Mouse (Mus musculus) urinary bladder, postnatal 4 days (tissue): ENCODE results near the gene Tnfsf10.
"Not testable (repeated sequence)": the region's sequence is repeated elsewhere in the genome, so short reads cannot be mapped to it uniquely, and the experiment has no call there.

Source experiments
- DNase-seq, 2 experiments: peaks; one replicate each; pipeline ENCODE4 v3.0.0; 2021 to 2022; ENCODE audit warnings: low spot score in 2 of 2

Tnfsf10 gene

DNA sequence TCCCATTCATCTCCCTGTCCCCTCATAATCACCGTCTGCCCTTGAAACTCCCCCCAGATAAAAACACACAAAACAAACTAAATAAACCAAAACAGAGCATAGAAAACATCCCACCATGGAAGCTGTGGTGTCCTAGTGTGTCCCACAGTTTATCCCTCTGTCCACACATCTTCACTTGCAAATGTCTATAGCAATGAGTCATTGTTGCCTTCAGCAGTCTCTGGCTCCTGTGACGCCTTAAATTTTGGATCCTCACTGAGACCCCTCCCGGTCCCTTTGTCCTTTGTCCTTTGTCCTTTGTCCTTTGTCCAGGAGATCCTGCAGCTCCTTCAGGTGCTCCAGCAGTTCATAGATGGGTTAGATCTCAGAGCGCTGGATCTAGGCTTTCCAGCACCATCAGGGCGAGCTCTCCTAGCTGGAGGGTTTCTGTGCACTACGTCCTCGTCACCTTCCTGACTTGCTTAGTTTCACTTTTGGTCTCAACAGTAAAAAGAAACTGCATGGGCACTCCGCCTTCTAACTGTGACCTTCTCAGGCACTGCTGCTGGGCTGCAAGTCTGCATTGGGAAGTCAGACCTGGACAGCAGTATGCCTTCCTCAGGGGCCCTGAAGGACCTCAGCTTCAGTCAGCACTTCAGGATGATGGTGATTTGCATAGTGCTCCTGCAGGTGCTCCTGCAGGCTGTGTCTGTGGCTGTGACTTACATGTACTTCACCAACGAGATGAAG is at the start of gene Tnfsf10:
Gene Tnfsf10 (plus strand): TSS at position 470 of the 729 bp plus-strand sequence.
- no peak for DNase-seq

DNA sequence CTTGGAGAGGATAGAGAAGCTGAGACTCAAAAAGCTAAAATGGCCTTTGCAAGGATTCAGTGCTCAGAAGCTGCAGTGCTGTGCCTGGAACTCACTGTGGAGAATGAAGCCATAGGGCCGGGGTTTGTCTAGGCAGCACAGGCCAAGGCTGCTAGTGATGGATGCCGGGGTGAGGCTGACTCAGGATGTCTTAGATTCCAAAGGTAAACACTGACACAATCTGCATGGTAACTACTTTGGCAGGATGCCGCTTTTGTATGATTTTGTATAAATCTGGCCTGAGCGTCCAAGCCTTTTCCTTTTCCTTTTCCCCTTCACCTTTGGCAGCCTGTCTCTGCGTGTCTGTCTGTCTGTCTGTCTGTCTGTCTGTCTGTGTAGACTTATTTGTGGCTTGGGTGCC is 49.5 kb upstream of the Tnfsf10 start:
- no peak for DNase-seq

DNA sequence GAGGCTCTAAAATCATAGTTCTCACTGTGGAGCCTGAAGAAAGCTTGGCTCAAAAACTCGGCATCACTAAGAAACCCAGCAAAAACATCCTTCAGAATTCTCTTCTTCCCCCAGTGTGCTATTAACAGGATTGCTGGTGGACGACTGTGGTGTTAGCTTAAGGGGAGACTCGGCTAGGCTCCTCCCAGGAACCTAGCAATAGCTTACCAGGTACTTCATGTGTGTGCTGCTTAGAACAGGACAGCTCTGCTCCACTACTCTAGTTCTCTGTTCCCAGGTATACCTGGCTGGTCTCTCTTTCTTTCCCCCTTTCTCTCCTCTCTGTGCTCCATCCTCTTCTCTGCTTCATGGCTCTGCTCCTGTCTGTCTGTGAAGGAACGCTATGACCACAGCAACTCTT is 48.9 kb upstream of the Tnfsf10 start:
- DNase-seq, result no peak

- no peak for DNase-seq
Observed at GRCm38 (mm10) chr3:27269151-27269550, 47.7 kb upstream of the Tnfsf10 start.

GRCm38 (mm10) chr3:27270160-27270962 is 46.5 kb upstream of the Tnfsf10 start:
- DNase-seq, result no peak

DNA sequence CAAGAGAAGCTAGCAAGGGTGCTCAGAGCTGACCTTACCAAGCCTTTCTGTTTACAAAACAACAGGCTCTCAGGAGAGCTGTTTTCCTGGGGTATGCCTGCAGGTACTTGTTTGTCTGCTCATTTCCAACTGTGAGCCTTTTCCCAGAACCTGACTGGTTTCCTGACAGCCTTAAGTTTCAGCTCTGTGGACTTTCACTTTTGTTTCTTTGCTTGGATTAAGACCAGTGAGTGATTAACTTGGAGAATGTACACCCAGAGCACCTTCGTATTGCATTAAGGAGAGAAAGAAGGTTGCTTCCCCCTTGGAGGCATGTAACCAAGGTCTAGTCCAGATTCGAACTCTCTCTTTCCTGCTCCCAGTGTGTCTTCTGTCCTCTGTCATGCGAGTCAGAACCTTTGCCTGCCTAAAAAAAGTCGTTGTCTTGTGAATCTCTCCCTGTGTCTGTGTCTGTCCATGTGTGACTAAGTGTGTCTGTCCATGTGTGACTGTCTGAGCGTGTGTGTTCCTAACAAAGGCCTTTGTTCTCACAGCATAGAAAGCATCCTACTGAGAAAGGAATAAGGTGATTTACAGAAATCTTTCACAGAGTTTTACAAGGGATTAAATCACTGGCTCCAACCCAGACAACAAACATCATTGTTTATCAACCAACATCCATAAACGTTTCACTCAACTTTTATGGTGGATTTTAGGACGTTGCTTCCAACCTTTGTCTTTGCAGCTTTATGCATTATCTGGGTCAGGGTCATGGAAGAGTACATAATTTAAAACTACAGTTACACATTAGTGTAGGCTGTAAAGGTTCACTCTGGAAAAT is 43.7 kb upstream of the Tnfsf10 start:
- no peak for DNase-seq

- not testable (repeated sequence) for DNase-seq
Observed at GRCm38 (mm10) chr3:27279286-27279925, 37.4 kb upstream of the Tnfsf10 start.

GRCm38 (mm10) chr3:27280280-27280749 is 36.5 kb upstream of the Tnfsf10 start:
- no peak for DNase-seq

DNA sequence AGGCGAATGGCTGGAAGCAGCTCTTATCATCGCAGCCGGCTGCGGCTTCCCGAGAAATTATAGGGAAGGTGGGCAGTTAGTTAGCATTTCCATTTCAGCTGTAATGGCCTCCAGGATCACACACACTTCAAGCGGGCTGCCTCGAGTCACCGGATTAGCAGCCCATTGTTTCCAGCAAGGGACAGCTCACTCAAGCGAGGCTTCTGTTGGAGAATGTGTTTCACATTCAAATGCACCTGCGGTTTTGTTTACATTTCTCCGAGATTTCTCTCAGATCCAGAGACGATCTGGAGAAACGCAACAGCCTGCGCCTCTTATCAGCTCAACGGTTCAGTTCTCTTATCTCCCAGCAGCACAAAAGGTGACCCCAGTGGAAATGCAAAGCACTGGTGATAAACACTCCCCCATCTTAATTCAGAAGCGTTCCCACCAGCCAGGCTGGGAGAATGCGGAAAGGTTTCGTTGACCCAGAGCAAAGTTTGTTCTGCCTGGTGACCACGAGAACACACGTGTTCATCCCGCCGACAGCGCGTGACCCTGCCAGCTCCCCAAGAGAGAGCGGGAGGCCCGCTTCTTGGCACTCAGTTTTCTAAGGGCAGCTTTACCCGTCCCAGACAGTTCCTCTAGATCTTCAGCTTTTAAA is 33.6 kb upstream of the Tnfsf10 start:
- DNase-seq, result no peak

GRCm38 (mm10) chr3:27283796-27284195 is 33.0 kb upstream of the Tnfsf10 start:
- no peak for DNase-seq

DNA sequence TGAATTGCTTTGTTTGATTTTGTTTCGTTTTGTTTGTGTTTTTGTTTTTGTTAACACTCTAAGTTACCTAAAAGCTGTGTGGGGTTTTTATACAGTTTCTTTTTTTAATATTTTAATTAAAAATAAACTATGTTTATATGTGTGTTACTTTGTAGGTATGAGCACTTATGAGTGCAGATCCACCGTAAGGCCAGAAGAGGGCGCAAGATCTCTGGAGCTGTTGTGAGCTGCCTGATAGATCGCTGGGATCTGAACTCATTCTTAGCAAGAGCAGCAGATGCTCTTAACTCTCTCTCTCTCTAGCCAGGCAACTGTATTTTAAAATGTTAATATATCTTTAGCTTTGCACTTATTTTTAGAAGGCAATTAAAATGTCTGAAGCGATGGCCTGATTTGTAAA is 32.6 kb upstream of the Tnfsf10 start:
- no peak for DNase-seq

DNA sequence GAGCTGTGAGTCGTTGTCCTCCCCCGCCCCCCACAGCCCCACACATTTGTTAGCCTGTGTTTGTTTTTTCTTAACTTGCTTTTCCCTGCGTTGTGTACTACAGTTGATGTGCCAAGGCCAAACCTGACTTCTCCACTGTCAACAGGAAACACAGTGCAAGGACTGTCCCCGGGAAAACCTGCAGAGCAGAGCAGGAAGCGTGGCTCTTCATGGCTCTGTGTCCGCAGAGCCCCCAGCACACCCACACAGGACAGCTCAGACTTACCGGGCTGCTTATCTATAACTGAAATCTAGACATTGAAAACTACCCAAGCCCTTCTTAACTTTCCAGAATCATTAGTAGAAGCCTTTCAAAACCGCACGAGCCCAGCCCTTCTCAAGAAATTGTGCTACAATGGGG is 31.8 kb upstream of the Tnfsf10 start:
- no peak for DNase-seq

DNA sequence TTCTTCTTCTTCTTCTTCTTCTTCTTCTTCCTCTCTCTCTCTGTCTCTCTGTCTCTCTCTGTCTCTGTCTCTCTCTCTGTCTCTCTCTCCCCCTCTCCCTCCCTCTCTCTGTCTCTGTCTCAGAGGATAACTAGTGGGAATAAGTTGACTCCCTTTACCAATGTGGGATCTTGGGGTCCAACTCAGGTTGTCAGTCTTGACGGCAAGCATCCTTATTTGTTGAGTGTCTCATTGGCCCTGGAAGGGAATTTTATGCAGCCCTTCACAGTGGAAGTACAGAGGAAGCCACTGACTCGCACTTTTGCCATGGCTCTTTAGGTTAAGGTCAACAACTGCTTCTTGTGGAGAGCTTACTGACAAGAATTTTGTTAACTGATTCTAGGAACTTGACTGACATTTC is 28.5 kb upstream of the Tnfsf10 start:
- no peak for DNase-seq

DNA sequence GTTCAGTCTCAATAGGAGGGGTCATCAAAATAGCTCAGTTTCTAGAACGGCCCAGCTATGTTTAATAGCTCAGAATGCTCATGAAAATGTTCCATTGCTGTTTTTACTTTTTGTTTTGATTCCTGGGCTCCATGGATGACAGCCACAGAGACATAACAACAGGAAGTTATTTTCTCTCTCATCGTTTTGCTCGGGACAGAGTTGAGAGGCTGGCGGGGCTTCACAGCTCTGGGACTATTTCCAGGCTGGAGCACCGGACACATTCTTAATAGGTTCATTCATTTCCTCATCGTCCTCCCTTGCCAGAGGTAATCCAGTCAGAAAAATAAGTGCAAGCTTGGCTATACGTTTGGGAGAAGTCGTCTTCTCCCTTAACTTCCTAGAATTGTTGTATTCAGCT is 27.9 kb upstream of the Tnfsf10 start:
- DNase-seq, result no peak

DNA sequence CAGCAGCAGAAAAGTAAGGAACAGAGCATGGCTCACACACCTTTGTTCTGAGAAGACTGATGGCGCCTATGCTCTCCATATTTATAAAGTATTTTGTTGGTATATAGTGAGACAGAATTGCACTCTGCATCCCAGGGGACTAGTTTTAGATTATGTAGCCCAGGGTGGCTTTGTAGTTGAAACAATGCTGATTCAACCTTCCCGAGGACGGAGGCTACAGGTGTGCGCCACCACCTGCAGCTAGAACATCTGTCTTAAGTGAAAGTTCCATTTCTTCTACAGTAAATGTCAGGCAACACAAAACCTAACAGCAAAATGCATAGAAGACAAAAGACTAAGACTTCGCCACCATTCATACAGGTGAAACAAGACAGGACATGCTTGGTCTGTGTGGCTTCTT is 26.5 kb upstream of the Tnfsf10 start:
- DNase-seq, result no peak

DNA sequence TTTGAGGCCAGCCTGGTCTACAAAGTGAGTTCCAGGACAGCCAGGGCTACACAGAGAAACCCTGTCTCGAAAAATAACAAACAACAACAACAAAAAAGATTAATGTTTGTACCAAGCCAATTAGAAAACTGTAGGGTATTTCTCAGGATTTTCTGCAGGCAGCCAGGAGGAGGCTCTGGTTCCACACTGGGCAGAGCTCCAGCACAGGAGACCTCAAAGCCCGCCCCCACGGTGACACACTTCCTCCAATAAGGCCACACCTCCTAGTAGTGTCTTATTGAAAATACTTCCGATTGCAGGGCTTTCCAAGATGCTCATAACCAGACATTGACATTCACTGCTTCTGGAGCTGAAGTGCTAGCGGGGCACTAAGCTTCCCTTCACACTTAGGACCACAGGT is 25.9 kb upstream of the Tnfsf10 start:
- DNase-seq, result not testable (repeated sequence)

DNA sequence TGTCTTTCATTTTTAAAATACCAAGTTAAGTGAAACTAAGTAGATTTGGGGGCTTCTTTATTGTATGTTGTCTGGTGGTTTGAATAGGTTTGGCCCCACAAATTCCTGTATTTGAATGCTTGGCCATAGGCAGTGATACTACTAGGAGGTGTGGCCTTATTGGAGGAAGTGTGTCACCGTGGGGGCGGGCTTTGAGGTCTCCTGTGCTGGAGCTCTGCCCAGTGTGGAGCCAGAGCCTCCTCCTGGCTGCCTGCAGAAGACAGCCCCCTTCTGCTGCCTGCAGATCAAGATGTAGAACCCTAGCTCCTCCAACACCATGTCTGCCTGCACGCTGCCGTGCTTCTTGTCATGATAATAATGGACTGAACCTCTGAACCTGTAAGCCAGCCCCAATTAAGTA is 25.4 kb upstream of the Tnfsf10 start:
- DNase-seq, result not testable (repeated sequence)

- DNase-seq, result no peak
Observed at GRCm38 (mm10) chr3:27293645-27294385, 23.0 kb upstream of the Tnfsf10 start.

DNA sequence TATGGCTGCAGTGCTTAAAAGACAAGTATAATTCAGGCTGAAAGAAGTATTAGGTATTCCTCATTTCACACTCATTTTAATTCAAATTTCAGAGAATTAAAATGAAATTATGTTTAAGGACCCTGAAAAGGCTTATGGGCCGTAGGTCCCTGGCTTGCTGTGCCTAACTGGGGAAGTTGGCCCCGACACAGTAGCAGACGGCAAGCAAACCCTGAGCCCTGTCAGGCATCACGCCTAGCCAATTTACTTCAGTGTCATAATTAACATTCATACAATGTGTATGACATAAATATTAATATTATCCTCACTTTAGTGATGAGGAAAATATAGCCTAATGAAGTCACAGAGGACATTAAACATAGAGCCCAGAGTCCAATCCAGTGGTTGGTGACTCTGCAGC is 16.4 kb upstream of the Tnfsf10 start:
- no peak for DNase-seq

DNA sequence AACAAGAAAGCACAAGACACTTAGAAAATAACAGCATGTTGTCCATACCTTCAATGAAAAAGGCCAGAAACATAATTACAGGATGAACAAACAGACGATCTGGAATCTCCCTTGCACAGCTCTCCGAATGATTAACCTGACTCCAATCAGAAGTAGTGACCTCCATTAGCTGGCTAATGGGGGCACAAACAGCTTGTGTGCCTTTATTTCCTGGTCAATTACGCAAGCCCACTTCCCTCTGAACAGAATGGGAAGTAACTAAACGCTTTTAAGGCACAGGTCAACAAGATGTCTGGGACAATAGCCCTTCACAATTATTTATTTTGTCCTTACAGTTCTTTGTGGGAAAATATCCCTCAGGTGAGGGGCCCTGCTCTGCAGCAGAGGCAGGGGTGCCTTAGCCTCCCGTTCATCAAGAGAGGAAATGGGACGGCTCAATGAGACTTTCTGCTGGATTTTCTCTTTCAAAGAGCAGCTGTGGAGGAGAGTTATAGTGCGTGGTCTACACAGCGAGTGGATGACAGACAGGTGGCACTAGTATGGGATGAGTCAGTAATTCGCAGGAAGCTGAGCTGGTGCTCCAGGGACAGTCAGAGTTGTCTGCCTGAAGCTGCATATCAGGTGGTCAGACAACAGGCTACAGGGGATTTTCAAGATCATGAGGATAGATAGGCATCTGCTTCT is 14.3 kb upstream of the Tnfsf10 start:
- DNase-seq, result no peak
